ENCODE assay signal across 17 mouse cellular contexts in genomic region chr11:101080421-101080820, GRCm38 (mm10). TPM values are rescaled to one million over a fixed set of nuclear protein-coding genes. Genes with fewer than 3 reads are reported as not detected.
"Had no signal": no experiment of that assay in that cellular context is flagged by ENCODE, and none has a peak within 500 bp of the region (broad histone marks: within the 10 kb centered on the region; RNA-seq: fewer than 3 reads in every experiment).

No protein-coding gene starts in this region.

- H3K4me3 ChIP-seq: midbrain, embryonic 12.5 days; neural tube, embryonic 13.5 days had no signal

- H3K27ac ChIP-seq: midbrain, embryonic 10.5 days; midbrain, embryonic 12.5 days; neural tube, embryonic 13.5 days; neural tube, embryonic 15.5 days had no signal

- H3K9me3 ChIP-seq: midbrain, embryonic 10.5 days; midbrain, embryonic 12.5 days; neural tube, embryonic 13.5 days; neural tube, embryonic 15.5 days had no signal

- ATAC-seq: midbrain, embryonic 16.5 days had no signal

- H3K4me2 ChIP-seq: midbrain, embryonic 12.5 days had no signal

- DNase-seq: lung, embryonic 14.5 days; lung, postnatal 10 days; midbrain, embryonic 14.5 days; retina, postnatal 1 day; right cerebral cortex, adult 18-20 months; right cerebral cortex, postnatal 25 days; right cerebral cortex, postnatal 4 days; spleen, adult 18-20 months; thymus, adult 18-20 months had no signal

- H3K9ac ChIP-seq: lung, embryonic 14.5 days; midbrain, embryonic 12.5 days had no signal

RNA-seq across cellular contexts. Expression of gene Hsd17b1, which starts 2.2 kb away (rescaled TPM):
- total RNA-seq: megakaryocyte-erythroid progenitor cell, adult 5-6 weeks had no signal
- polyA plus RNA-seq: lung, embryonic 14.5 days; midbrain, embryonic 10.5 days; neural tube, embryonic 11.5 days; stomach, embryonic 14.5 days had no signal
